Mouse (Mus musculus): ENCODE results near the gene Kcnk12.

DNA sequence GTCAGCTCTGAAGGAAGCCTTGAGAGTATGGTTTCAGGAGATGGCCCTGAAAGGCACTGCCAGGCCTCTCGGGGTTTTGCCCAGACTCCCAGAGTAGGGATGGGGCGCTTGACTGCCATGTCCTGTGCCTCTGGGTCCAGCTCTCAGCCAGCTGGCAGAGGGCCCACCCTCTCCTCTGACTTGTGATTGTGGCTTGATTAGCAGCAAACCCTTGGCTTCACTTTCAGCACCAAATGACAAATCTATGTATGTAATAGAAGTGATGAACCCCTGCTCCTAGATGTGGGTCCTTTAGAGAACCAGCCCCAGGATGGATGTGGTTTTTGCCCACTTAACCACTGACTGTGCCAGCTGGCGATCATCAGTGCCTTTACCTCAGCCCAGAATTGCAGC, 2.1 kb upstream of the Kcnk12 start:
- TF ChIP-seq EP300 (IDR thresholded peaks at IDR 0.05; ENCODE audit: low read depth) (no peak), CTCF (IDR thresholded peaks at IDR 0.05; ENCODE audit: low read depth) (no peak)

All from liver, embryonic 14.5 days (tissue).